Comparison of ENCODE assay signal across 8 mouse cellular contexts in the genomic region with DNA sequence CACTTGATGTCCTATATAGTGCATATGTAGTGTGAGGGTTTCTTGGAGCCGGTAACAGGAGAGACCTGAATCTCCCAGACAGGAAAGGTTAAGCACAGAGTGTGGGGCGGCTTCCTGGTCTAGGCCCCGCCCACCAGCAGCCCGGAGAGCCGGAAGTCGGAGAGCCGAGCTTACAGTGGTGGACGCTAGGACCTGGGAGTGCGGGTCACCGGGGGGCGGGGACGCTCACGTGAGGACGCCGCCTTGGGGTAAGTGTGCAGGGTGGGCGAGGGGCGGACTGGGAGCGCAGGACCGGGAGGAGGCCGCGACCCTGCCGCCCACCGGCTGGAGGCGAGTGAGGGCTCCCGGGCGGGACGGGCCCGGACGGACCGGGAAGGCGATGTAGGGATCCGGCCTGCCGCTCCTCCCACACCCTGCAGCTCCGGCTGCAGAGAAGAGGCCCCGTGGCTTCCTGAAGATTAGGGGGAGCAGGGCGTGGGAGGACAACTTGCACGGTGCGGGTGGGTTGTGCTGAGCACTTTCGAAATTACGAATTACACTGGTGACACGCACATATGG. TPM values are rescaled to one million over a fixed set of nuclear protein-coding genes. Genes with fewer than 3 reads are reported as not detected.
DNase-seq lines count a peak whose midpoint lies in the region; ATAC-seq and TF ChIP-seq lines count a peak whose summit lies in the region.

A gene (plus strand): TSS at position 144 of the 558 bp plus-strand sequence.

- H3K4me2 ChIP-seq in hindbrain, postnatal 0 days (ENCODE audit: low read depth, low read length): peak within 1 kb of the TSS; percentile 62

- peak within 1 kb of the TSS; percentile 77 for H3K9ac ChIP-seq in hindbrain, postnatal 0 days (replicated peaks; ENCODE audit: low read length)

- peaks cover 6% of the 10 kb centered on the region for H3K4me1 ChIP-seq in hindbrain, postnatal 0 days (ENCODE audit: insufficient read depth, low read length)
- peaks cover 72% of the 10 kb centered on the region for H3K4me1 ChIP-seq in megakaryocyte, embryonic 14.5 days

- peak; percentile 8; the same call in 1 of the 2 replicates for TF ChIP-seq CTCF in gastrocnemius, adult 2 months (IDR thresholded peaks at IDR 0.05)
- 0 out of 2 replicates have a peak, but pooled peaks have one; percentile 27 for TF ChIP-seq CTCF in hindbrain, postnatal 0 days (IDR thresholded peaks at IDR 0.05; ENCODE audit: low read depth)

- no peaks in the 10 kb centered on the region for H3K27me3 ChIP-seq in hindbrain, postnatal 0 days (ENCODE audit: insufficient read depth, low read length)
- H3K27me3 ChIP-seq in megakaryocyte, embryonic 14.5 days (replicated peaks): no peaks in the 10 kb centered on the region

- intact Hi-C loops in gastrocnemius, adult 2 months (cut with DNase I): no loop called here

- under 1% methylated on average over 41 of the region's 41 CpGs for WGBS in hindbrain, postnatal 0 days

- DNase-seq in WW6 (ENCODE audit: low read depth, low spot score): peak; percentile 59
- DNase-seq in cerebellum, postnatal 4 days (ENCODE audit: low spot score in 2 of 2): peak; percentile 50 to 83
- DNase-seq in gastrocnemius, adult 2 months: peak; percentile 93
- peak; percentile 96 for DNase-seq in hindbrain, postnatal 0 days (ENCODE audit: low spot score)
- DNase-seq in left cerebral cortex, adult 8-10 months (ENCODE audit: low spot score in 2 of 2): peak; percentile 64 to 90
- DNase-seq in right cerebral cortex, postnatal 10 days (ENCODE audit: low spot score in 2 of 2): peak; percentile 94
- DNase-seq in urinary bladder, postnatal 25 days (ENCODE audit: low spot score): peak; percentile 81

- peak within 1 kb of the TSS; percentile 92 for H3K27ac ChIP-seq in gastrocnemius, adult 2 months
- H3K27ac ChIP-seq in hindbrain, postnatal 0 days: peak within 1 kb of the TSS; percentile 69

- no peaks in the 10 kb centered on the region for H3K9me3 ChIP-seq in hindbrain, postnatal 0 days (ENCODE audit: low read length)
- no peaks in the 10 kb centered on the region for H3K9me3 ChIP-seq in megakaryocyte, embryonic 14.5 days

- H3K36me3 ChIP-seq in hindbrain, postnatal 0 days (ENCODE audit: insufficient read depth, low read length): peaks cover 27% of the 10 kb centered on the region
- peaks cover 38% of the 10 kb centered on the region for H3K36me3 ChIP-seq in megakaryocyte, embryonic 14.5 days (replicated peaks; ENCODE audit: low read length)

- peak within 1 kb of the TSS; percentile 90 for H3K4me3 ChIP-seq in gastrocnemius, adult 2 months
- peak within 1 kb of the TSS; percentile 88 for H3K4me3 ChIP-seq in hindbrain, postnatal 0 days (ENCODE audit: low read length)
- H3K4me3 ChIP-seq in megakaryocyte, embryonic 14.5 days (replicated peaks): peak within 1 kb of the TSS; percentile 97

- peak; percentile 97 for ATAC-seq in hindbrain, postnatal 0 days

RNA-seq across cellular contexts. Expression of the gene that starts here (rescaled TPM):
- total RNA-seq in gastrocnemius, adult 2 months (2021): 10 to 100 TPM; 16.4 to 18.7 TPM
- 60.9 and 61.5 TPM in 2 replicates for total RNA-seq in hindbrain, postnatal 0 days (2014; rRNA removed)
- polyA plus RNA-seq in hindbrain, postnatal 0 days (2015; fragmentation: Nextera tagmentation; extraction: Ambion mirVana): 41.4 and 41.9 TPM in 2 replicates
- 10 to 100 TPM; 44.3 to 52.5 (median 48.1) TPM for total RNA-seq in left cerebral cortex, adult 8-10 months (2022)
- polyA plus RNA-seq in megakaryocyte, embryonic 14.5 days (2012; ENCODE audit: insufficient read depth, low replicate concordance): 19.3 and 64.7 TPM in 2 replicates

Comparison
In these comparisons a context has a peak if more than half of its experiments do, and no peak if none do; other contexts are left out.
1. Peak in every context shown above with its lines: DNase-seq, ATAC-seq, H3K4me3 ChIP-seq and H3K27ac ChIP-seq.